Mouse (Mus musculus) brain, embryonic 14.5 days (tissue): ENCODE measurements around the gene Bmp7.
A peak's percentile ranks its signal among the peaks of the same experiment; 100 is the strongest.

Experiments used
- CTCF ChIP-seq: fragments of 200-500 bp; IDR thresholded peaks from 2 replicates; pipeline ENCODE4 v1.5.1; 2012; ENCODE audit warnings: inconsistent platforms, mild to moderate bottlenecking, moderate library complexity, borderline replicate concordance; ENCODE audit not compliant: insufficient read depth, insufficient read length; ENCODE audit errors: extremely low read depth
- POLR2A ChIP-seq: fragments of 200-500 bp; IDR thresholded peaks from 2 replicates; pipeline ENCODE4 v1.6.1; 2012; ENCODE audit warnings: mild to moderate bottlenecking, inconsistent platforms, borderline replicate concordance; ENCODE audit not compliant: poor library complexity, insufficient read depth, insufficient read length, severe bottlenecking; ENCODE audit errors: extremely low read depth

- 0 out of 2 replicates have a peak, but pooled peaks have one; percentile 18 for TF ChIP-seq CTCF
- no peak for TF ChIP-seq POLR2A
Measured at GRCm38 (mm10) chr2:172864566-172864965, 75.6 kb downstream of the Bmp7 start.
